27 mouse cellular contexts compared by ENCODE assay signal in genomic region chr19:50908751-50909150, GRCm38 (mm10).
DNase-seq lines count a peak whose midpoint lies in the region; ATAC-seq and TF ChIP-seq lines count a peak whose summit lies in the region.
"Had no signal": no experiment of that assay in that cellular context is flagged by ENCODE, and none has a peak within 500 bp of the region (broad histone marks: within the 10 kb centered on the region; RNA-seq: fewer than 3 reads in every experiment).

No protein-coding gene starts in this region.

- no peak overlapping the region for H3K4me3 ChIP-seq in forebrain, postnatal 0 days (ENCODE audit: low read depth, low read length)
- no peak overlapping the region for H3K4me3 ChIP-seq in forebrain, embryonic 13.5 days
- H3K4me3 ChIP-seq in myocyte, result no peak overlapping the region
- H3K4me3 ChIP-seq: forebrain, embryonic 12.5 days; heart, embryonic 13.5 days; kidney, embryonic 15.5 days; layer of hippocampus, adult 2 months; limb, embryonic 10.5 days; liver, embryonic 15.5 days; lung, embryonic 15.5 days; megakaryocyte, embryonic 14.5 days; neural tube, embryonic 12.5 days; stomach, embryonic 15.5 days had no signal

- no peak overlapping the region for H3ac ChIP-seq in myocyte (ENCODE audit: control insufficient read depth, insufficient read length)

- no peak overlapping the region for H3K27ac ChIP-seq in forebrain, postnatal 0 days (ENCODE audit: low read depth, low read length)
- H3K27ac ChIP-seq in forebrain, embryonic 13.5 days, result no peak overlapping the region
- H3K27ac ChIP-seq: forebrain, embryonic 12.5 days; heart, embryonic 13.5 days; kidney, embryonic 15.5 days; layer of hippocampus, adult 2 months; limb, embryonic 10.5 days; liver, embryonic 15.5 days; lung, embryonic 15.5 days; neural tube, embryonic 12.5 days; stomach, embryonic 15.5 days had no signal

- no peak overlapping the region for H3K9ac ChIP-seq in forebrain, postnatal 0 days
- H3K9ac ChIP-seq in forebrain, embryonic 13.5 days, result no peak overlapping the region
- H3K9ac ChIP-seq: forebrain, embryonic 12.5 days; heart, embryonic 13.5 days; kidney, embryonic 15.5 days; liver, embryonic 15.5 days; lung, embryonic 15.5 days; neural tube, embryonic 12.5 days; stomach, embryonic 15.5 days had no signal

- no peak for TF ChIP-seq CTCF in forebrain, postnatal 0 days (IDR thresholded peaks at IDR 0.05; ENCODE audit: low read depth)

- no peak for ATAC-seq in forebrain, postnatal 0 days
- ATAC-seq in forebrain, embryonic 13.5 days, result no peak

- H3K4me1 ChIP-seq in forebrain, postnatal 0 days (ENCODE audit: insufficient read depth), result no peaks in the 10 kb centered on the region
- H3K4me1 ChIP-seq in forebrain, embryonic 13.5 days, result no peaks in the 10 kb centered on the region
- H3K4me1 ChIP-seq: forebrain, embryonic 12.5 days; heart, embryonic 13.5 days; kidney, embryonic 15.5 days; limb, embryonic 10.5 days; liver, embryonic 15.5 days; lung, embryonic 15.5 days; megakaryocyte, embryonic 14.5 days; neural tube, embryonic 12.5 days; stomach, embryonic 15.5 days had no signal

- no peaks in the 10 kb centered on the region for H3K27me3 ChIP-seq in forebrain, postnatal 0 days (ENCODE audit: insufficient read depth, low read length)
- no peaks in the 10 kb centered on the region for H3K27me3 ChIP-seq in forebrain, embryonic 13.5 days
- H3K27me3 ChIP-seq in myocyte (ENCODE audit: control insufficient read depth, insufficient read depth, insufficient read length), result no peaks in the 10 kb centered on the region
- H3K27me3 ChIP-seq: forebrain, embryonic 12.5 days; heart, embryonic 13.5 days; kidney, embryonic 15.5 days; liver, embryonic 15.5 days; lung, embryonic 15.5 days; megakaryocyte, embryonic 14.5 days; neural tube, embryonic 12.5 days; stomach, embryonic 15.5 days had no signal

- WGBS in forebrain, postnatal 0 days, result 67% methylated on average over 4 of the region's 4 CpGs
- 79% methylated on average over 4 of the region's 4 CpGs for WGBS in forebrain, embryonic 13.5 days

- H3K36me3 ChIP-seq in forebrain, postnatal 0 days (ENCODE audit: insufficient read depth), result no peaks in the 10 kb centered on the region
- H3K36me3 ChIP-seq in forebrain, embryonic 13.5 days (ENCODE audit: poor library complexity, severe bottlenecking), result no peaks in the 10 kb centered on the region
- no peaks in the 10 kb centered on the region for H3K36me3 ChIP-seq in myocyte (ENCODE audit: control insufficient read depth, insufficient read depth)
- H3K36me3 ChIP-seq: forebrain, embryonic 12.5 days; heart, embryonic 13.5 days; kidney, embryonic 15.5 days; limb, embryonic 10.5 days; liver, embryonic 15.5 days; lung, embryonic 15.5 days; neural tube, embryonic 12.5 days; stomach, embryonic 15.5 days had no signal

- no peaks in the 10 kb centered on the region for H3K79me2 ChIP-seq in myocyte (ENCODE audit: control insufficient read depth, insufficient read depth)

- peak; percentile 18 for DNase-seq in forebrain, postnatal 0 days
- DNase-seq in brain, adult 2 months (ENCODE audit: low read depth, low spot score), result peak; percentile 37
- DNase-seq in layer of hippocampus, adult 18-20 months (ENCODE audit: low spot score in 2 of 2), result peak; percentile 11 to 63
- no peak for DNase-seq in right cerebral cortex, adult 2 months (ENCODE audit: low spot score in 2 of 2)
- no peak for DNase-seq in frontal cortex, postnatal 10 days (ENCODE audit: low spot score in 2 of 2)
- DNase-seq: adrenal gland, postnatal 36 days; gastrocnemius, postnatal 25 days; heart, adult 18-20 months; heart, postnatal 14 days; kidney, adult 11 months; liver; lung, postnatal 36 days; midbrain, embryonic 14.5 days; retina, postnatal 1 day; right cerebral cortex, postnatal 4 days had no signal

- no peak for TF ChIP-seq POLR2A in myocyte (IDR thresholded peaks at IDR 0.05; ENCODE audit: insufficient read length, low read depth)

- no peaks in the 10 kb centered on the region for H3K9me3 ChIP-seq in forebrain, postnatal 0 days (ENCODE audit: low read length)
- H3K9me3 ChIP-seq in forebrain, embryonic 13.5 days (replicated peaks), result no peaks in the 10 kb centered on the region
- H3K9me3 ChIP-seq: forebrain, embryonic 12.5 days; heart, embryonic 13.5 days; kidney, embryonic 15.5 days; limb, embryonic 10.5 days; liver, embryonic 15.5 days; lung, embryonic 15.5 days; megakaryocyte, embryonic 14.5 days; neural tube, embryonic 12.5 days; stomach, embryonic 15.5 days had no signal

- no peak overlapping the region for H3K4me2 ChIP-seq in forebrain, postnatal 0 days (ENCODE audit: low read depth)
- no peak overlapping the region for H3K4me2 ChIP-seq in forebrain, embryonic 13.5 days
- H3K4me2 ChIP-seq in myocyte (ENCODE audit: low read depth), result no peak overlapping the region
- H3K4me2 ChIP-seq: forebrain, embryonic 12.5 days; heart, embryonic 13.5 days; kidney, embryonic 15.5 days; liver, embryonic 15.5 days; lung, embryonic 15.5 days; neural tube, embryonic 12.5 days; stomach, embryonic 15.5 days had no signal

TF ChIP-seq in myocyte, 11 proteins besides CTCF, POLR2A, EP300 and RAD21:
- TF ChIP-seq TCF3 (IDR thresholded peaks at IDR 0.05; ENCODE audit: insufficient read length, low read depth), result no peak
- TF ChIP-seq TCF12 (IDR thresholded peaks at IDR 0.05; ENCODE audit: insufficient read depth, poor library complexity, severe bottlenecking), result no peak
- 0 out of 2 replicates have a peak, but pooled peaks have one; percentile 19 for TF ChIP-seq CEBPB (IDR thresholded peaks at IDR 0.05; ENCODE audit: insufficient read depth, poor library complexity, severe bottlenecking)
- no peak for TF ChIP-seq SRF (IDR thresholded peaks at IDR 0.05; ENCODE audit: control insufficient read depth, insufficient read length, low read depth)
- TF ChIP-seq POLR2AphosphoS2 (IDR thresholded peaks at IDR 0.05; ENCODE audit: insufficient read length, low read depth), result no peak

Comparison
In these comparisons a context has a peak if more than half of its experiments do, and no peak if none do; other contexts are left out.
1. DNase-seq: peak in forebrain, postnatal 0 days (single experiment), brain, adult 2 months (single experiment) and layer of hippocampus, adult 18-20 months (2 of 2); none in right cerebral cortex, adult 2 months (0 of 2) and frontal cortex, postnatal 10 days (0 of 2).